Mouse (Mus musculus) heart, embryonic 14.5 days (tissue): Measurements from ENCODE around the gene Dab1. TPM values are rescaled to one million over a fixed set of nuclear protein-coding genes. Genes with fewer than 3 reads are reported as not detected.

ENCODE experiments used
- ATAC-seq: fragments of 200-750 bp; cut with Nextera tagmentation; 2 replicates; pipeline ENCODE4 v1.8.0; 2017; ENCODE audit warnings: low read depth, moderate TSS enrichment; ENCODE audit not compliant: insufficient number of reproducible peaks, insufficient read depth, low FRiP score
- H3K27ac ChIP-seq, 2 experiments: fragments of 200-500 bp in 1 of 2; fragments of 300-500 bp in 1 of 2; sonication (generic) in 1 of 2; replicated peaks in 1 of 2; 2 replicates each; pipeline ENCODE4 v1.5.1; 2012 to 2014; ENCODE audit warnings: low read depth in 2 of 2, low read length in 2 of 2, control low read depth in 1 of 2, mild to moderate bottlenecking in 1 of 2, mixed read lengths in 1 of 2; ENCODE audit not compliant: control insufficient read depth in 1 of 2, insufficient read depth in 1 of 2
- H3K27me3 ChIP-seq: fragments of 300-500 bp; sonication (generic); 2 replicates; pipeline ENCODE4 v1.6.1; 2014; ENCODE audit warnings: mild to moderate bottlenecking, low read length, control low read depth; ENCODE audit not compliant: control insufficient read depth, insufficient read depth
- H3K36me3 ChIP-seq: fragments of 300-500 bp; sonication (generic); 2 replicates; pipeline ENCODE4 v1.6.1; 2014; ENCODE audit warnings: mild to moderate bottlenecking, control low read depth, low read length, mixed read lengths; ENCODE audit not compliant: control insufficient read depth, insufficient read depth
- H3K4me1 ChIP-seq, 2 experiments: fragments of 200-500 bp in 1 of 2; fragments of 300-500 bp in 1 of 2; sonication (generic) in 1 of 2; 2 replicates each; pipeline ENCODE4 v1.6.1; 2012 to 2014; ENCODE audit warnings: low read length in 2 of 2, control low read depth in 1 of 2, mixed read lengths in 1 of 2; ENCODE audit not compliant: control insufficient read depth in 2 of 2, insufficient read depth in 2 of 2
- H3K4me2 ChIP-seq: fragments of 300-500 bp; sonication (generic); 2 replicates; pipeline ENCODE4 v1.6.1; 2014; ENCODE audit warnings: mild to moderate bottlenecking, low read length
- H3K4me3 ChIP-seq, 2 experiments: fragments of 200-500 bp in 1 of 2; fragments of 300-500 bp in 1 of 2; sonication (generic) in 1 of 2; 2 replicates each; pipeline ENCODE4 v1.5.1; 2012 to 2014; ENCODE audit warnings: low read length in 2 of 2, mild to moderate bottlenecking in 2 of 2, control low read depth in 1 of 2, low read depth in 1 of 2, moderate library complexity in 1 of 2; ENCODE audit not compliant: control insufficient read depth in 1 of 2, insufficient read depth in 1 of 2
- H3K9ac ChIP-seq: fragments of 300-500 bp; sonication (generic); 2 replicates; pipeline ENCODE4 v1.6.1; 2014; ENCODE audit warnings: mild to moderate bottlenecking, low read length
- H3K9me3 ChIP-seq: fragments of 300-500 bp; sonication (generic); 2 replicates; pipeline ENCODE4 v1.6.1; 2016; ENCODE audit warnings: low read length, control low read depth; ENCODE audit not compliant: control insufficient read depth
- WGBS: fragments of 180-500 bp; shearing (Covaris S2); extraction: QIAGEN DNeasy Blood & Tissue Kit; methylation state at CpG from one replicate; pipeline ENCODE4 v1.1.7; 2014; 5-methylcytosine and 5-hydroxymethylcytosine counted together
- polyA plus RNA-seq: library from polyadenylated mRNA; unstranded; fragments of >200 nt; fragmentation: Nextera tagmentation; extraction: Ambion mirVana; gene quantifications from 2 replicates; pipeline ENCODE4 v1.2.1, GENCODE M21; 2014

The Dab1 gene
- polyA plus RNA-seq, 1 experiment from 2014 or later = 0.99 TPM

- Histone ChIP-seq H3K36me3 (no peaks in the 10 kb centered on the region), H3K4me2 (no peak overlapping the region), H3K9me3 (no peaks in the 10 kb centered on the region), H3K4me1 (no peaks in the 10 kb centered on the region), H3K27me3 (no peaks in the 10 kb centered on the region), H3K27ac (no peak overlapping the region), H3K4me3 (no peak overlapping the region), H3K9ac (no peak overlapping the region)
- no peak for ATAC-seq
- WGBS = 84% methylated on average over 5 of the region's 5 CpGs
Observed at GRCm38 (mm10) chr4:104547091-104547490, 927.9 kb downstream of the Dab1 start.

GRCm38 (mm10) chr4:104548287-104548686 lies 929.1 kb downstream of the Dab1 start:
- Histone ChIP-seq H3K27ac (no peak overlapping the region), H3K36me3 (no peaks in the 10 kb centered on the region), H3K4me1 (no peaks in the 10 kb centered on the region), H3K27me3 (no peaks in the 10 kb centered on the region), H3K4me3 (no peak overlapping the region), H3K4me2 (no peak overlapping the region), H3K9me3 (no peaks in the 10 kb centered on the region), H3K9ac (no peak overlapping the region)
- 100% methylated on average over 1 of the region's 1 CpGs for WGBS
- ATAC-seq = no peak

GRCm38 (mm10) chr4:104550581-104551205 lies 931.5 kb downstream of the Dab1 start:
- no peaks in the 10 kb centered on the region for H3K9me3 ChIP-seq
- H3K4me3 ChIP-seq = no peak overlapping the region
- ATAC-seq = no peak
- H3K4me1 ChIP-seq = no peaks in the 10 kb centered on the region
- H3K27ac ChIP-seq = no peak overlapping the region
- no peak overlapping the region for H3K4me2 ChIP-seq
- no peaks in the 10 kb centered on the region for H3K27me3 ChIP-seq
- H3K9ac ChIP-seq = no peak overlapping the region
- 56% methylated on average over 4 of the region's 4 CpGs for WGBS
- no peaks in the 10 kb centered on the region for H3K36me3 ChIP-seq

- Histone ChIP-seq H3K27me3 (no peaks in the 10 kb centered on the region), H3K4me1 (no peaks in the 10 kb centered on the region), H3K36me3 (no peaks in the 10 kb centered on the region), H3K9ac (no peak overlapping the region), H3K27ac (no peak overlapping the region), H3K4me2 (no peak overlapping the region), H3K9me3 (no peaks in the 10 kb centered on the region), H3K4me3 (no peak overlapping the region)
- WGBS = 83% methylated on average over 17 of the region's 17 CpGs
- ATAC-seq = no peak
Observed at GRCm38 (mm10) chr4:104551390-104552070, 932.4 kb downstream of the Dab1 start.

- H3K9me3 ChIP-seq = no peaks in the 10 kb centered on the region
- H3K27ac ChIP-seq = no peak overlapping the region
- no peaks in the 10 kb centered on the region for H3K27me3 ChIP-seq
- no peak overlapping the region for H3K4me2 ChIP-seq
- H3K36me3 ChIP-seq = no peaks in the 10 kb centered on the region
- no peak overlapping the region for H3K9ac ChIP-seq
- no peak overlapping the region for H3K4me3 ChIP-seq
- no peaks in the 10 kb centered on the region for H3K4me1 ChIP-seq
- 61% methylated on average over 2 of the region's 2 CpGs for WGBS
- ATAC-seq = no peak
Observed at GRCm38 (mm10) chr4:104555408-104555807, 936.2 kb downstream of the Dab1 start.

GRCm38 (mm10) chr4:104563512-104563911 lies 944.4 kb downstream of the Dab1 start:
- Histone ChIP-seq H3K27me3 (no peaks in the 10 kb centered on the region), H3K4me3 (no peak overlapping the region), H3K27ac (no peak overlapping the region), H3K36me3 (no peaks in the 10 kb centered on the region), H3K9me3 (no peaks in the 10 kb centered on the region), H3K4me2 (no peak overlapping the region), H3K9ac (no peak overlapping the region), H3K4me1 (0 out of 4 replicates have a peak, but pooled peaks cover 0 to 2% of the 10 kb centered on the region in 2 experiments)
- 82% methylated on average over 5 of the region's 5 CpGs for WGBS
- ATAC-seq = no peak

GRCm38 (mm10) chr4:104570523-104570922 lies 951.4 kb downstream of the Dab1 start:
- Histone ChIP-seq H3K27me3 (no peaks in the 10 kb centered on the region), H3K36me3 (no peaks in the 10 kb centered on the region), H3K4me3 (no peak overlapping the region), H3K27ac (no peak overlapping the region), H3K9me3 (no peaks in the 10 kb centered on the region), H3K4me1 (no peaks in the 10 kb centered on the region), H3K4me2 (no peak overlapping the region), H3K9ac (no peak overlapping the region)
- 69% methylated on average over 4 of the region's 4 CpGs for WGBS
- no peak for ATAC-seq

GRCm38 (mm10) chr4:104572440-104572839 lies 953.3 kb downstream of the Dab1 start:
- H3K27me3 ChIP-seq = no peaks in the 10 kb centered on the region
- H3K4me3 ChIP-seq = no peak overlapping the region
- no peak overlapping the region for H3K4me2 ChIP-seq
- no peak overlapping the region for H3K27ac ChIP-seq
- ATAC-seq = no peak
- no peaks in the 10 kb centered on the region for H3K36me3 ChIP-seq
- 70% methylated on average over 8 of the region's 8 CpGs for WGBS
- H3K4me1 ChIP-seq = no peaks in the 10 kb centered on the region
- no peak overlapping the region for H3K9ac ChIP-seq
- no peaks in the 10 kb centered on the region for H3K9me3 ChIP-seq
